Mouse (Mus musculus) testis, adult 2 months (tissue): ENCODE data around the gene Grm8.

ENCODE experiments used
- CTCF ChIP-seq: fragments of 200-500 bp; IDR thresholded peaks from 2 replicates; pipeline ENCODE4 v1.5.1; 2012; ENCODE audit warnings: low read depth, mild to moderate bottlenecking, inconsistent platforms, low read length, moderate library complexity; ENCODE audit not compliant: control insufficient read depth, insufficient read depth, insufficient replicate concordance
- POLR2A ChIP-seq: fragments of 200-500 bp; IDR thresholded peaks from 2 replicates; pipeline ENCODE4 v1.6.1; 2012; ENCODE audit warnings: low read depth, mild to moderate bottlenecking, inconsistent platforms, low read length, moderate library complexity; ENCODE audit not compliant: control insufficient read depth

DNA sequence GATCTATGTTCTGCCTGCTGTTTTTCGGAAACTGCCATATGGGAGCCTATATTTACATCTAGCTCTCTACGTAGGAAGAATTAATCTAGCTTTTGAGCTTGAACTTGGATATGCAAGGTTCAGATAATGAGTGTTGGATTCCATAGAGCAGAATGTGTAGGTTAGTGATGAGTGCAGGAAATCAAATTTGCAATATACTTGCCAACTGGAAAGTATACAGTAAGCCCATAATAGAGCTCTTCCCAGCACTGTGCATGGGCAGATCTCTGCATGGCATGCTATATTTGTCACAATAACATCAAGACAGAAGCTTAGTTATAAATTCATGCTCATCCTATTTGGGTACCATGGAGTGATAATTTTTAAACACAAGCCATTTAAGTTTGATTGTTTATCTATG lies 763.9 kb downstream of the Grm8 start:
- no peak for TF ChIP-seq CTCF
- no peak for TF ChIP-seq POLR2A
